Mouse (Mus musculus): ENCODE results near the gene Pgm2l1. TPM values are rescaled to one million over a fixed set of nuclear protein-coding genes. Genes with fewer than 3 reads are reported as not detected.

Gene Pgm2l1
- total and polyA plus RNA-seq, 2 experiments from 2014 or later = 46.2 to 188 TPM

DNA sequence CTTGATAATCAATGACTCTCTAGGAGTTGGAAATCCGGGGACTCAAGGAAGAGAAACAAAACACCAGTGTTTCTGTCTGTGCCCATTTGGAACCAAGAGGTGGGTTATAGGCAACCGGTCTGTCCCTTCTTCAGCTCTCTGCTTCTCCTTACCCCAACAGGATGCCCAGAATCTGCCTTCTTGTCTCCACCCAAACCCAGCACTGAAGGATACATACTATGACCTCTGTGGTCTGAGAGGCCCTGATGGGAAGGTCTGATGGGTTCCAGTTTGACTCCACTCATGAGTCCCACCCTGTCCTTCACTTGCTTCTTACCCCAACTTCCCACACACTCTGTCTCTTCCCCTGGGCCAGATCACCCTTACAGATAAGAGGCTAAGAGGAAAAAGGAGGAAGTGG is 46.0 kb upstream of the Pgm2l1 start:
- H3K4me3 ChIP-seq (ENCODE audit: low read depth, low read length) = no peak overlapping the region
- H3K9me3 ChIP-seq (ENCODE audit: low read length) = no peaks in the 10 kb centered on the region
- no peak for DNase-seq (ENCODE audit: low spot score)
- no peak for TF ChIP-seq CTCF (IDR thresholded peaks at IDR 0.05)
- H3K36me3 ChIP-seq (ENCODE audit: insufficient read depth, low read length) = no peaks in the 10 kb centered on the region
- no peak for ATAC-seq (ENCODE audit: low FRiP score)
- H3K4me1 ChIP-seq (ENCODE audit: insufficient read depth, low read length) = no peaks in the 10 kb centered on the region
- H3K27me3 ChIP-seq (ENCODE audit: insufficient read depth, low read length) = peaks cover 26% of the 10 kb centered on the region
- no peak overlapping the region for H3K4me2 ChIP-seq (ENCODE audit: low read depth, low read length, poor library complexity, severe bottlenecking)
- H3K27ac ChIP-seq (ENCODE audit: low read depth, low read length) = no peak overlapping the region
- H3K9ac ChIP-seq (replicated peaks; ENCODE audit: low read length, poor library complexity, severe bottlenecking) = no peak overlapping the region
- WGBS = 80% methylated on average over 2 of the region's 2 CpGs

DNA sequence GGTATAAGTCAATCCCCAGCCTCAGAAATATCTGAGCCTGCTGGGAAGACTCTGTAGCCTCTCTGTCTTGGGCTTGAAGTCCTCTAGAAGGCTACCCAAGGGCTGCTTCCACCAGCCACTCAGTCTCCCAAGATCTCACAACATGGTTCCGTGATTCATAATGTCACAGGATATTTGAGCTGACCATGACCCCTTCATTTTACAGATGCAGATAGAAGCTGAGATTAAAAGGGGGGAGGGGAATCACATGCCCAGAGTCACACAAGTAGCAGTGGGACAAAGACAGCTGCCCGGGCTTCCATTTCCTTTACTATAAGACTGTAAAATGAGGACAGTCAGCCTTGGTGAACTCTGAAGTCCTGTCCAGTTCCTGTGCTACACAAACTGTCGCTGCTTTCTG is 45.6 kb upstream of the Pgm2l1 start:
- 75% methylated on average over 3 of the region's 3 CpGs for WGBS
- no peak for ATAC-seq (ENCODE audit: low FRiP score)

GRCm38 (mm10) chr7:100182388-100182787 is 44.8 kb upstream of the Pgm2l1 start:
- no peaks in the 10 kb centered on the region for H3K9me3 ChIP-seq (ENCODE audit: low read length)
- no peak overlapping the region for H3K27ac ChIP-seq (ENCODE audit: low read depth, low read length)
- TF ChIP-seq CTCF (IDR thresholded peaks at IDR 0.05) = no peak
- no peak for DNase-seq (ENCODE audit: low spot score)
- H3K27me3 ChIP-seq (ENCODE audit: insufficient read depth, low read length) = peaks cover 23% of the 10 kb centered on the region
- WGBS = 79% methylated on average over 3 of the region's 3 CpGs
- no peaks in the 10 kb centered on the region for H3K4me1 ChIP-seq (ENCODE audit: insufficient read depth, low read length)
- H3K4me2 ChIP-seq (ENCODE audit: low read depth, low read length, poor library complexity, severe bottlenecking) = no peak overlapping the region
- no peak overlapping the region for H3K9ac ChIP-seq (replicated peaks; ENCODE audit: low read length, poor library complexity, severe bottlenecking)
- ATAC-seq (ENCODE audit: low FRiP score) = no peak
- no peak overlapping the region for H3K4me3 ChIP-seq (ENCODE audit: low read depth, low read length)
- no peaks in the 10 kb centered on the region for H3K36me3 ChIP-seq (ENCODE audit: insufficient read depth, low read length)

More for the DNA sequence above, 45.6 kb upstream of the Pgm2l1 start:
- Histone ChIP-seq H3K4me2 (ENCODE audit: low read depth, low read length, poor library complexity, severe bottlenecking) (no peak overlapping the region), H3K9ac (replicated peaks; ENCODE audit: low read length, poor library complexity, severe bottlenecking) (no peak overlapping the region), H3K27me3 (ENCODE audit: insufficient read depth, low read length) (peaks cover 26% of the 10 kb centered on the region), H3K27ac (ENCODE audit: low read depth, low read length) (no peak overlapping the region), H3K4me1 (ENCODE audit: insufficient read depth, low read length) (no peaks in the 10 kb centered on the region), H3K9me3 (ENCODE audit: low read length) (no peaks in the 10 kb centered on the region), H3K36me3 (ENCODE audit: insufficient read depth, low read length) (no peaks in the 10 kb centered on the region), H3K4me3 (ENCODE audit: low read depth, low read length) (no peak overlapping the region)
- no peak for TF ChIP-seq CTCF (IDR thresholded peaks at IDR 0.05)
- no peak for DNase-seq (ENCODE audit: low spot score)

GRCm38 (mm10) chr7:100187601-100188000 is 39.6 kb upstream of the Pgm2l1 start:
- Histone ChIP-seq H3K36me3 (ENCODE audit: insufficient read depth, low read length) (no peaks in the 10 kb centered on the region), H3K4me3 (ENCODE audit: low read depth, low read length) (no peak overlapping the region), H3K4me1 (ENCODE audit: insufficient read depth, low read length) (no peaks in the 10 kb centered on the region), H3K4me2 (ENCODE audit: low read depth, low read length, poor library complexity, severe bottlenecking) (no peak overlapping the region), H3K9me3 (ENCODE audit: low read length) (no peaks in the 10 kb centered on the region), H3K9ac (replicated peaks; ENCODE audit: low read length, poor library complexity, severe bottlenecking) (no peak overlapping the region), H3K27ac (ENCODE audit: low read depth, low read length) (no peak overlapping the region), H3K27me3 (ENCODE audit: insufficient read depth, low read length) (no peaks in the 10 kb centered on the region)
- TF ChIP-seq CTCF (IDR thresholded peaks at IDR 0.05) = peak; percentile 90
- ATAC-seq (ENCODE audit: low FRiP score) (no peak), DNase-seq (ENCODE audit: low spot score) (peak; percentile 54)
- 23% methylated on average over 7 of the region's 7 CpGs for WGBS

GRCm38 (mm10) chr7:100190167-100190566 is 37.0 kb upstream of the Pgm2l1 start:
- DNase-seq (ENCODE audit: low spot score) (no peak), ATAC-seq (ENCODE audit: low FRiP score) (no peak)
- TF ChIP-seq CTCF (IDR thresholded peaks at IDR 0.05) = no peak
- H3K9me3 ChIP-seq (ENCODE audit: low read length) = no peaks in the 10 kb centered on the region
- H3K4me2 ChIP-seq (ENCODE audit: low read depth, low read length, poor library complexity, severe bottlenecking) = no peak overlapping the region
- no peaks in the 10 kb centered on the region for H3K27me3 ChIP-seq (ENCODE audit: insufficient read depth, low read length)
- no peak overlapping the region for H3K9ac ChIP-seq (replicated peaks; ENCODE audit: low read length, poor library complexity, severe bottlenecking)
- 28% methylated on average over 4 of the region's 4 CpGs for WGBS
- no peak overlapping the region for H3K27ac ChIP-seq (ENCODE audit: low read depth, low read length)
- H3K4me3 ChIP-seq (ENCODE audit: low read depth, low read length) = no peak overlapping the region
- H3K4me1 ChIP-seq (ENCODE audit: insufficient read depth, low read length) = no peaks in the 10 kb centered on the region
- H3K36me3 ChIP-seq (ENCODE audit: insufficient read depth, low read length) = no peaks in the 10 kb centered on the region

GRCm38 (mm10) chr7:100190778-100191177 is 36.4 kb upstream of the Pgm2l1 start:
- no peaks in the 10 kb centered on the region for H3K36me3 ChIP-seq (ENCODE audit: insufficient read depth, low read length)
- peak; percentile 63 for ATAC-seq (ENCODE audit: low FRiP score)
- no peaks in the 10 kb centered on the region for H3K27me3 ChIP-seq (ENCODE audit: insufficient read depth, low read length)
- no peak overlapping the region for H3K4me3 ChIP-seq (ENCODE audit: low read depth, low read length)
- DNase-seq (ENCODE audit: low spot score) = peak; percentile 83
- H3K9ac ChIP-seq (replicated peaks; ENCODE audit: low read length, poor library complexity, severe bottlenecking) = no peak overlapping the region
- peak; percentile 88 for TF ChIP-seq CTCF (IDR thresholded peaks at IDR 0.05)
- H3K4me2 ChIP-seq (ENCODE audit: low read depth, low read length, poor library complexity, severe bottlenecking) = no peak overlapping the region
- no peak overlapping the region for H3K27ac ChIP-seq (ENCODE audit: low read depth, low read length)
- WGBS = 4% methylated on average over 4 of the region's 4 CpGs
- H3K4me1 ChIP-seq (ENCODE audit: insufficient read depth, low read length) = no peaks in the 10 kb centered on the region
- H3K9me3 ChIP-seq (ENCODE audit: low read length) = no peaks in the 10 kb centered on the region

Data from midbrain, postnatal 0 days (tissue).